Mouse (Mus musculus): ENCODE results near the gene Abcc5. TPM values are rescaled to one million over a fixed set of nuclear protein-coding genes. Genes with fewer than 3 reads are reported as not detected.
"Not testable (repeated sequence)": the region's sequence is repeated elsewhere in the genome, so short reads cannot be mapped to it uniquely, and the experiment has no call there.

Abcc5 gene
- total RNA-seq, 2 experiments from 2014 or later: 168 to 224 TPM

- DNase-seq (ENCODE audit: extremely low spot score in 1 of 2, low spot score in 1 of 2): no peak
Observed at GRCm38 (mm10) chr16:20368221-20368620, 58.0 kb downstream of the Abcc5 start.

- DNase-seq (ENCODE audit: extremely low spot score in 1 of 2, low spot score in 1 of 2): no peak
Observed at GRCm38 (mm10) chr16:20362121-20362520, 64.1 kb downstream of the Abcc5 start.

- not testable (repeated sequence) for DNase-seq (ENCODE audit: extremely low spot score in 1 of 2, low spot score in 1 of 2)
Observed at GRCm38 (mm10) chr16:20361496-20361895, 64.7 kb downstream of the Abcc5 start.

GRCm38 (mm10) chr16:20359643-20360295, 66.4 kb downstream of the Abcc5 start:
- no peak for DNase-seq (ENCODE audit: extremely low spot score in 1 of 2, low spot score in 1 of 2)

GRCm38 (mm10) chr16:20357837-20358236, 68.4 kb downstream of the Abcc5 start:
- DNase-seq (ENCODE audit: extremely low spot score in 1 of 2, low spot score in 1 of 2): no peak

GRCm38 (mm10) chr16:20354762-20355161, 71.4 kb downstream of the Abcc5 start:
- DNase-seq (ENCODE audit: extremely low spot score in 1 of 2, low spot score in 1 of 2): no peak

- DNase-seq (ENCODE audit: extremely low spot score in 1 of 2, low spot score in 1 of 2): no peak
Observed at GRCm38 (mm10) chr16:20354011-20354410, 72.2 kb downstream of the Abcc5 start.

- no peak for DNase-seq (ENCODE audit: extremely low spot score in 1 of 2, low spot score in 1 of 2)
Observed at GRCm38 (mm10) chr16:20345464-20345863, 80.7 kb downstream of the Abcc5 start.

- DNase-seq (ENCODE audit: extremely low spot score in 1 of 2, low spot score in 1 of 2): peak; percentile 20 to 21
Observed at GRCm38 (mm10) chr16:20338616-20339015, 87.6 kb downstream of the Abcc5 start.

- no peak for DNase-seq (ENCODE audit: extremely low spot score in 1 of 2, low spot score in 1 of 2)
Observed at GRCm38 (mm10) chr16:20334918-20335317, 91.3 kb downstream of the Abcc5 start.

GRCm38 (mm10) chr16:20328306-20328705, 97.9 kb downstream of the Abcc5 start:
- no peak for DNase-seq (ENCODE audit: extremely low spot score in 1 of 2, low spot score in 1 of 2)

- no peak for DNase-seq (ENCODE audit: extremely low spot score in 1 of 2, low spot score in 1 of 2)
Observed at GRCm38 (mm10) chr16:20325286-20325685, 100.9 kb downstream of the Abcc5 start, which contains the start of gene Cyp2ab1. Gene Cyp2ab1 (minus strand): TSS chr16:20325404.

GRCm38 (mm10) chr16:20323907-20324306, 102.3 kb downstream of the Abcc5 start:
- no peak for DNase-seq (ENCODE audit: extremely low spot score in 1 of 2, low spot score in 1 of 2)

GRCm38 (mm10) chr16:20322274-20322673, 103.9 kb downstream of the Abcc5 start:
- DNase-seq (ENCODE audit: extremely low spot score in 1 of 2, low spot score in 1 of 2): no peak

- DNase-seq (ENCODE audit: extremely low spot score in 1 of 2, low spot score in 1 of 2): no peak
Observed at GRCm38 (mm10) chr16:20316770-20317169, 109.4 kb downstream of the Abcc5 start.

- DNase-seq (ENCODE audit: extremely low spot score in 1 of 2, low spot score in 1 of 2): no peak
Observed at GRCm38 (mm10) chr16:20315266-20315665, 110.9 kb downstream of the Abcc5 start.

- DNase-seq (ENCODE audit: extremely low spot score in 1 of 2, low spot score in 1 of 2): no peak
Observed at GRCm38 (mm10) chr16:20312272-20312671, 113.9 kb downstream of the Abcc5 start.

- peak; percentile 69 to 88 for DNase-seq (ENCODE audit: extremely low spot score in 1 of 2, low spot score in 1 of 2)
Observed at GRCm38 (mm10) chr16:20301770-20302649, 124.2 kb downstream of the Abcc5 start, which contains the start of gene Parl. Gene Parl (minus strand): TSS chr16:20302387.

GRCm38 (mm10) chr16:20300076-20300475, 126.1 kb downstream of the Abcc5 start:
- no peak for DNase-seq (ENCODE audit: extremely low spot score in 1 of 2, low spot score in 1 of 2)

Data from layer of hippocampus, postnatal 25 days (tissue).